Mouse (Mus musculus) neural tube, embryonic 14.5 days (tissue): Measurements from ENCODE around the gene Smim6. TPM values are rescaled to one million over a fixed set of nuclear protein-coding genes. Genes with fewer than 3 reads are reported as not detected.

Source experiments
- ATAC-seq: fragments of 200-750 bp; cut with Nextera tagmentation; 2 replicates; pipeline ENCODE4 v1.8.0; 2017; ENCODE audit warnings: low read depth, mild to moderate bottlenecking, moderate TSS enrichment, moderate library complexity
- H3K27ac ChIP-seq: fragments of 300-500 bp; sonication (generic); 2 replicates; pipeline ENCODE4 v1.5.1; 2014; ENCODE audit warnings: low read depth, mild to moderate bottlenecking, control low read depth, low read length, moderate library complexity, mixed read lengths
- H3K27me3 ChIP-seq: fragments of 300-500 bp; sonication (generic); 2 replicates; pipeline ENCODE4 v1.6.1; 2014; ENCODE audit warnings: low read length; ENCODE audit not compliant: control insufficient read depth, insufficient read depth
- H3K36me3 ChIP-seq: fragments of 300-500 bp; sonication (generic); 2 replicates; pipeline ENCODE4 v1.6.1; 2014; ENCODE audit warnings: low read length, mixed read lengths; ENCODE audit not compliant: control insufficient read depth, insufficient read depth
- H3K4me1 ChIP-seq: fragments of 300-500 bp; sonication (generic); 2 replicates; pipeline ENCODE4 v1.6.1; 2014; ENCODE audit warnings: low read length; ENCODE audit not compliant: control insufficient read depth, insufficient read depth
- H3K4me2 ChIP-seq: fragments of 300-500 bp; sonication (generic); 2 replicates; pipeline ENCODE4 v1.6.1; 2014; ENCODE audit warnings: mild to moderate bottlenecking, low read depth, low read length, control low read depth
- H3K4me3 ChIP-seq: fragments of 300-500 bp; sonication (generic); 2 replicates; pipeline ENCODE4 v1.5.1; 2014; ENCODE audit warnings: low read depth, low read length, control low read depth, mixed read lengths
- H3K9ac ChIP-seq: fragments of 300-500 bp; sonication (generic); replicated peaks from 2 replicates; pipeline ENCODE4 v1.6.1; 2014; ENCODE audit warnings: low read depth, mild to moderate bottlenecking, control low read depth, low read length, mixed read lengths
- H3K9me3 ChIP-seq: fragments of 300-500 bp; sonication (generic); 2 replicates; pipeline ENCODE4 v1.6.1; 2016; ENCODE audit warnings: low read length; ENCODE audit not compliant: control insufficient read depth
- WGBS: fragments of 180-500 bp; shearing (Covaris S2); extraction: QIAGEN DNeasy Blood & Tissue Kit; methylation state at CpG from one replicate; pipeline ENCODE4 v1.1.7; 2014; 5-methylcytosine and 5-hydroxymethylcytosine counted together
- polyA plus RNA-seq: library from polyadenylated mRNA; unstranded; fragments of >200 nt; fragmentation: Nextera tagmentation; extraction: Ambion mirVana; gene quantifications from 2 replicates; pipeline ENCODE4 v1.2.1, GENCODE M21; 2014

Smim6 gene
- polyA plus RNA-seq, 1 experiment from 2014 or later: 0.43 TPM

- Histone ChIP-seq H3K4me1 (0 out of 2 replicates have a peak, but pooled peaks cover 2% of the 10 kb centered on the region), H3K4me3 (no peak overlapping the region), H3K9me3 (no peaks in the 10 kb centered on the region), H3K27ac (no peak overlapping the region), H3K27me3 (no peaks in the 10 kb centered on the region), H3K36me3 (no peaks in the 10 kb centered on the region), H3K4me2 (no peak overlapping the region), H3K9ac (no peak overlapping the region)
- no peak for ATAC-seq
- WGBS: 89% methylated on average over 8 of the region's 8 CpGs
These were observed 7.4 kb upstream of the Smim6 start for GRCm38 (mm10) chr11:115904231-115904955.

GRCm38 (mm10) chr11:115904956-115905790 is 6.6 kb upstream of the Smim6 start:
- Histone ChIP-seq H3K9me3 (no peaks in the 10 kb centered on the region), H3K27me3 (no peaks in the 10 kb centered on the region), H3K4me1 (0 out of 2 replicates have a peak, but pooled peaks cover under 1% of the 10 kb centered on the region), H3K36me3 (no peaks in the 10 kb centered on the region), H3K4me2 (no peak overlapping the region), H3K4me3 (no peak overlapping the region), H3K27ac (no peak overlapping the region), H3K9ac (no peak overlapping the region; the same call in 1 of the 2 replicates)
- no peak for ATAC-seq
- WGBS: 70% methylated on average over 16 of the region's 16 CpGs

GRCm38 (mm10) chr11:115906116-115906515 is 5.7 kb upstream of the Smim6 start:
- no peaks in the 10 kb centered on the region for H3K4me1 ChIP-seq
- no peak for ATAC-seq
- H3K27ac ChIP-seq: no peak overlapping the region
- H3K9ac ChIP-seq: no peak overlapping the region
- no peaks in the 10 kb centered on the region for H3K9me3 ChIP-seq
- no peaks in the 10 kb centered on the region for H3K36me3 ChIP-seq
- H3K27me3 ChIP-seq: no peaks in the 10 kb centered on the region
- no peak overlapping the region for H3K4me3 ChIP-seq
- 85% methylated on average over 3 of the region's 3 CpGs for WGBS
- no peak overlapping the region for H3K4me2 ChIP-seq

GRCm38 (mm10) chr11:115906521-115906920 is 5.3 kb upstream of the Smim6 start:
- no peaks in the 10 kb centered on the region for H3K27me3 ChIP-seq
- no peak overlapping the region for H3K27ac ChIP-seq
- no peak overlapping the region for H3K9ac ChIP-seq
- H3K4me2 ChIP-seq: no peak overlapping the region
- no peaks in the 10 kb centered on the region for H3K4me1 ChIP-seq
- ATAC-seq: no peak
- H3K4me3 ChIP-seq: no peak overlapping the region
- H3K9me3 ChIP-seq: no peaks in the 10 kb centered on the region
- 95% methylated on average over 5 of the region's 5 CpGs for WGBS
- H3K36me3 ChIP-seq: no peaks in the 10 kb centered on the region

- H3K9ac ChIP-seq: no peak overlapping the region
- H3K4me3 ChIP-seq: no peak overlapping the region
- no peak overlapping the region for H3K4me2 ChIP-seq
- 0 out of 2 replicates have a peak, but pooled peaks cover 7% of the 10 kb centered on the region for H3K36me3 ChIP-seq
- no peaks in the 10 kb centered on the region for H3K9me3 ChIP-seq
- ATAC-seq: no peak
- H3K27me3 ChIP-seq: no peaks in the 10 kb centered on the region
- WGBS: 96% methylated on average over 5 of the region's 5 CpGs
- H3K27ac ChIP-seq: no peak overlapping the region
- H3K4me1 ChIP-seq: no peaks in the 10 kb centered on the region
These were observed 669 bp upstream of the Smim6 start for GRCm38 (mm10) chr11:115911134-115911561.

GRCm38 (mm10) chr11:115916579-115916978 is 4.8 kb downstream of the Smim6 start:
- ATAC-seq: no peak
- Histone ChIP-seq H3K4me3 (no peak overlapping the region), H3K27ac (no peak overlapping the region), H3K4me1 (no peaks in the 10 kb centered on the region), H3K9ac (no peak overlapping the region), H3K27me3 (no peaks in the 10 kb centered on the region), H3K36me3 (0 out of 2 replicates have a peak, but pooled peaks cover 9% of the 10 kb centered on the region), H3K9me3 (no peaks in the 10 kb centered on the region), H3K4me2 (no peak overlapping the region)
- 94% methylated on average over 4 of the region's 4 CpGs for WGBS

GRCm38 (mm10) chr11:115918637-115919036 is 6.8 kb downstream of the Smim6 start:
- Histone ChIP-seq H3K9me3 (no peaks in the 10 kb centered on the region), H3K9ac (no peak overlapping the region), H3K36me3 (peaks cover 11% of the 10 kb centered on the region; the same call in 1 of the 2 replicates), H3K27ac (no peak overlapping the region), H3K4me1 (no peaks in the 10 kb centered on the region), H3K27me3 (no peaks in the 10 kb centered on the region), H3K4me3 (no peak overlapping the region), H3K4me2 (no peak overlapping the region)
- 90% methylated on average over 5 of the region's 5 CpGs for WGBS
- ATAC-seq: no peak

GRCm38 (mm10) chr11:115919073-115919472 is 7.3 kb downstream of the Smim6 start:
- ATAC-seq: no peak
- H3K36me3 ChIP-seq: peaks cover 11% of the 10 kb centered on the region; the same call in 1 of the 2 replicates
- H3K4me2 ChIP-seq: no peak overlapping the region
- no peaks in the 10 kb centered on the region for H3K4me1 ChIP-seq
- H3K9me3 ChIP-seq: no peaks in the 10 kb centered on the region
- H3K9ac ChIP-seq: no peak overlapping the region
- no peak overlapping the region for H3K27ac ChIP-seq
- 97% methylated on average over 5 of the region's 5 CpGs for WGBS
- no peak overlapping the region for H3K4me3 ChIP-seq
- no peaks in the 10 kb centered on the region for H3K27me3 ChIP-seq
